Mouse (Mus musculus) forebrain, embryonic 16.5 days (tissue): ENCODE results near the gene Mtmr10. TPM values are rescaled to one million over a fixed set of nuclear protein-coding genes. Genes with fewer than 3 reads are reported as not detected.

Source experiments
- ATAC-seq: fragments of 200-750 bp; cut with Nextera tagmentation; 2 replicates; pipeline ENCODE4 v1.8.0; 2017; ENCODE audit warnings: mild to moderate bottlenecking, moderate library complexity
- H3K27ac ChIP-seq: fragments of 300-500 bp; sonication (generic); 2 replicates; pipeline ENCODE4 v1.5.1; 2014; ENCODE audit warnings: low read length, control low read depth
- H3K27me3 ChIP-seq: fragments of 300-500 bp; sonication (generic); replicated peaks from 2 replicates; pipeline ENCODE4 v1.6.1; 2014; ENCODE audit warnings: low read length; ENCODE audit not compliant: control insufficient read depth, insufficient read depth
- H3K36me3 ChIP-seq: fragments of 300-500 bp; sonication (generic); 2 replicates; pipeline ENCODE4 v1.6.1; 2014; ENCODE audit not compliant: control insufficient read depth, insufficient read depth
- H3K4me1 ChIP-seq: fragments of 300-500 bp; sonication (generic); replicated peaks from 2 replicates; pipeline ENCODE4 v1.6.1; 2014; ENCODE audit warnings: low read length; ENCODE audit not compliant: control insufficient read depth, insufficient read depth
- H3K4me2 ChIP-seq: fragments of 300-500 bp; sonication (generic); 2 replicates; pipeline ENCODE4 v1.6.1; 2014; ENCODE audit warnings: mild to moderate bottlenecking, low read length, control low read depth
- H3K4me3 ChIP-seq: fragments of 300-500 bp; sonication (generic); replicated peaks from 2 replicates; pipeline ENCODE4 v1.5.1; 2014; ENCODE audit warnings: mild to moderate bottlenecking, low read length, control low read depth
- H3K9ac ChIP-seq: fragments of 300-500 bp; sonication (generic); replicated peaks from 2 replicates; pipeline ENCODE4 v1.6.1; 2014; ENCODE audit warnings: low read depth, low read length, control low read depth
- H3K9me3 ChIP-seq: fragments of 300-500 bp; sonication (generic); 2 replicates; pipeline ENCODE4 v1.6.1; 2016; ENCODE audit warnings: low read length; ENCODE audit not compliant: control insufficient read depth
- WGBS: fragments of 180-500 bp; shearing (Covaris S2); extraction: QIAGEN DNeasy Blood & Tissue Kit; methylation state at CpG from one replicate; pipeline ENCODE4 v1.1.7; 2014; 5-methylcytosine and 5-hydroxymethylcytosine counted together
- polyA plus RNA-seq: library from polyadenylated mRNA; unstranded; fragments of >200 nt; fragmentation: Nextera tagmentation; extraction: Ambion mirVana; gene quantifications from 2 replicates; pipeline ENCODE4 v1.2.1, GENCODE M21; 2015

The Mtmr10 gene
- polyA plus RNA-seq, 1 experiment from 2014 or later = 8.8 TPM

DNA sequence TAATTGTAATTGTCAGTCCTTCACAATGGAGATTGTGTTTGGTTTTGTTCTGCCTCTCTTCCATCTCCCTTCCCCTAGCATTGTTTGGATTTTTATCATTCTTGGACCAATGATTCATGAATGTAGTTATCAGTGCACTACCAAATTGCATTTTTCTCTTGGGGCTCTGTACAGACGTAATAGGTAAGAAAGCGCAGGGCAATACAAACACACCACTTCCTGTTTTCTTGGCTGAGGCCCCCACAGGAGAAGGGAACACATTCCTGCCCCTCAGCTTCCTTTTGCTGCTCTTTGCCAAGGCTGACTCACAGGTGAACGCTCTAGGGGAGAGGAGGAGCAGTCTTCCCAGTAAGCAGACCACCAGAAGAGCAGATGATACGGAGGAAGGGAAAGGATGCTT lies 37.7 kb upstream of the Mtmr10 start:
- H3K4me1 ChIP-seq = no peaks in the 10 kb centered on the region
- no peak for ATAC-seq
- H3K27ac ChIP-seq = no peak overlapping the region
- H3K36me3 ChIP-seq = no peaks in the 10 kb centered on the region
- no peak overlapping the region for H3K4me2 ChIP-seq
- H3K9me3 ChIP-seq = no peaks in the 10 kb centered on the region
- H3K9ac ChIP-seq = no peak overlapping the region
- no peak overlapping the region for H3K4me3 ChIP-seq
- H3K27me3 ChIP-seq = no peaks in the 10 kb centered on the region
- 86% methylated on average over 4 of the region's 4 CpGs for WGBS

DNA sequence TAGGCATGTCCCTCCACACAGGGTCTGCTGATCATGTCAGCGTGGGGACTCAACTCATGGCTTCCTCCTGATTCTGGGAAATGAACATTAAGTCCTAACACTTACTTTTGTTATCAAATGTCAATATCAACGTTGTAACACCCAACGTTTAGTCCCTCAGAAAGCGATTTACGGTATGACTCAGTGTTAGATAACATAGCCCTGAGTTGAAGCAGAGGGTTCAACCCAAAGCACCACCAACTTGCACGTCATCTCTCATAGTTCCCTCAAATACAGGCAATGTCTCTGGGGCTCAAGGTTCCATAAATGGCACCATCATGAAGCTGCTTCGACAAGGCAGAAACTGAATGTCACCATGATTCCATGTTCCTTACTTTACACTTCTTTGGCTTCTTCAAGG lies 37.0 kb upstream of the Mtmr10 start:
- Histone ChIP-seq H3K36me3 (no peaks in the 10 kb centered on the region), H3K4me2 (no peak overlapping the region), H3K9me3 (no peaks in the 10 kb centered on the region), H3K27ac (no peak overlapping the region), H3K4me1 (no peaks in the 10 kb centered on the region), H3K4me3 (no peak overlapping the region), H3K27me3 (no peaks in the 10 kb centered on the region), H3K9ac (no peak overlapping the region)
- no peak for ATAC-seq
- 92% methylated on average over 7 of the region's 7 CpGs for WGBS

DNA sequence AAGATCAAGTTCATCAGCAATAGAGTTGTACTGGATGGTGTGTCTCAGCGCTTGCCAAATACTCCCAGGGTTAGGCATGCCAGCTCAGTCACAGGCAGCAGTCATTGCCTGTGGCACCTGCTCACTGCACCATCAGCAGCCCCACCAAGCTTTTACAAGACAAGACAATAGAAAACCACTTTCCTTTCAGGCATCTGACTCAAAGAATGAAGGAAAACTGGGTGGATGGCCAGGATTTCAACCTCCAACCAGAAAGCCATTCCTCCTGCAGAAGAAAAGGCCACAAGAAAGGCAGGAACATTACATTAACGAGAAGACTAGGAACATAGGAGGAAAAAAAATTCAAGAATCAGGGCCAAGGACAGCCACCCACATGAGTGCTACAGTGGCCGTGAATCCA lies 33.7 kb upstream of the Mtmr10 start:
- no peak overlapping the region for H3K4me2 ChIP-seq
- no peaks in the 10 kb centered on the region for H3K4me1 ChIP-seq
- WGBS = 85% methylated on average over 3 of the region's 3 CpGs
- no peaks in the 10 kb centered on the region for H3K36me3 ChIP-seq
- no peak for ATAC-seq
- no peak overlapping the region for H3K27ac ChIP-seq
- no peaks in the 10 kb centered on the region for H3K27me3 ChIP-seq
- H3K4me3 ChIP-seq = no peak overlapping the region
- no peaks in the 10 kb centered on the region for H3K9me3 ChIP-seq
- H3K9ac ChIP-seq = no peak overlapping the region

DNA sequence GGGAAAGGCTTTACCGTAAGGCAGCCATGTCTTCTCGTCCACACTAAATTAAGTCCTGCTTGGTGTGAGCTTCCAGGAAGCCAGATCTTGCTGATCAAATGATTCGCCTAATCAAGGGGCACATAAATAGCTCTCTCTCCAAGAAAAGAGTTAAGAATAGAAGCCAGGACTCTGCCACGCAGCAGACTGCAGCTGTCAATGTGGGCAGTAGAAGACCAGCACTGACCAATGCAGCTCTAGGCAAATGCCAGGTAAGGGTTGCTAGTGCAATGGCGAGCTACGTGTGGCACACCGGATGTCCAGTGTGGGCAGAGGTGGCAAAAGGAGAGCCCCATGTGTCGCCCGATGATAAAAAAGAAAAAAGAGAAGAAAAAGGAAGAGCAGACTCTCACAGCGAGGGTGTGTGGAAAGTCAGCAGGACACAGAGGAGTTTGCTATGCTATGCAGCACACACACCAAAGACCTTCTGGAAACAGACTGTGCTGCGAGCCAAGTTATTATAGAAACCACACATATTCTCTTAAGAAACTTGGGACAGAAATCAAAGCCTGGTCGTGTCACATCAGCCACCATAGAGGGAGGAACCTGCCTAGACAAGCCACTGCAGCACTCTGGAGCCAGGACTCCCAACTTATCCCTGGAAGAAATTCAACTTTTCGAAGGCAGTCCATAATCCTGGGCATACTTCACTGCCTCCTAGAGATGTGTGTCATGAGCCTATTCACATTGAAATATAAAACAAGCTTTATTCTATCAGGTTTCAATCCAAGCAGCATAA lies 21.8 kb upstream of the Mtmr10 start:
- H3K27ac ChIP-seq = no peak overlapping the region
- H3K9me3 ChIP-seq = no peaks in the 10 kb centered on the region
- H3K4me2 ChIP-seq = no peak overlapping the region
- no peak overlapping the region for H3K4me3 ChIP-seq
- ATAC-seq = no peak
- peaks cover 4% of the 10 kb centered on the region; the same call in 1 of the 2 replicates for H3K27me3 ChIP-seq
- no peaks in the 10 kb centered on the region for H3K36me3 ChIP-seq
- 83% methylated on average over 13 of the region's 13 CpGs for WGBS
- no peaks in the 10 kb centered on the region for H3K4me1 ChIP-seq
- H3K9ac ChIP-seq = no peak overlapping the region

DNA sequence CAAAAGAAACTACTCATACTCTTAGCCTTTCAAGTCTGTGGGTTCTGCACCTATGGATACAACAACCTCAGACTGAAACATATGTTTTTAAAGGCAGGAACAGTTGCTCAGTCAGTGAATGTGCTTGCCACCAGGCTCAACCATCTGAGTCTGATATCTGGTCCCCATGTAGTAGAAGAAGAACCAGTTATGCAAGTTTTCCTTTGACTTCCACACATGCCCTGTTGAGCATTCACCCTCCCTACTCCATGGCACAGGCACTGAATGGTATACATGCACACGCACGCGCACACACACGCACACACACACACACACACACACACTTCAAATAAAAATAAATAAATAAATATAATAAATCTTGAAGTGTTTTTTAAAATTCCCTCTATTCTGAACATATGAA lies 20.9 kb upstream of the Mtmr10 start:
- Histone ChIP-seq H3K4me3 (no peak overlapping the region), H3K36me3 (no peaks in the 10 kb centered on the region), H3K9me3 (no peaks in the 10 kb centered on the region), H3K27ac (no peak overlapping the region), H3K4me2 (no peak overlapping the region), H3K27me3 (peaks cover 4% of the 10 kb centered on the region; the same call in 1 of the 2 replicates), H3K9ac (no peak overlapping the region), H3K4me1 (no peaks in the 10 kb centered on the region)
- 94% methylated on average over 4 of the region's 4 CpGs for WGBS
- no peak for ATAC-seq

DNA sequence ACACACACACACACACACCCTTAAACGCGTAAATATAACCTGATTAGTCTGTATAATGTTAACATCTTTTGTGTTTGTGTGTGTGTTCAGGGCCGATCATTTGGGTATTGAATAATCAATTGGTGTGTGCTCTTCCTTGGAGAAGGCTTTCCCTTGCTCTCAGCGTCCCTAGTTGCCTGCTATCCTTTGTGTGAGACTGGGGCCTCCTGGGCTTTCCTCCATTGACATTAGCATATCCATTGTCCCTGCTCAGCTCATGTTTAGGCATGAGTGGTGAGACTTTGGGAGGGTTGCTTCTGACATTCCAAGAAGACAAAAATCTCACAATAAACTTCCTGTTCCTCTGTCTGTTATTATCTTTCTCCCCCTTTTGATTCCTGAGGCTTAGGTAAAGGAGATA lies 15.5 kb upstream of the Mtmr10 start:
- Histone ChIP-seq H3K27ac (peak overlapping the region; percentile 9; the same call in 1 of the 2 replicates), H3K4me1 (0 out of 2 replicates have a peak, but pooled peaks cover 2% of the 10 kb centered on the region), H3K4me2 (no peak overlapping the region), H3K36me3 (no peaks in the 10 kb centered on the region), H3K4me3 (no peak overlapping the region), H3K9ac (no peak overlapping the region), H3K27me3 (peaks cover 4% of the 10 kb centered on the region; the same call in 1 of the 2 replicates), H3K9me3 (no peaks in the 10 kb centered on the region)
- ATAC-seq = peak; percentile 96
- 5% methylated on average over 4 of the region's 4 CpGs for WGBS

DNA sequence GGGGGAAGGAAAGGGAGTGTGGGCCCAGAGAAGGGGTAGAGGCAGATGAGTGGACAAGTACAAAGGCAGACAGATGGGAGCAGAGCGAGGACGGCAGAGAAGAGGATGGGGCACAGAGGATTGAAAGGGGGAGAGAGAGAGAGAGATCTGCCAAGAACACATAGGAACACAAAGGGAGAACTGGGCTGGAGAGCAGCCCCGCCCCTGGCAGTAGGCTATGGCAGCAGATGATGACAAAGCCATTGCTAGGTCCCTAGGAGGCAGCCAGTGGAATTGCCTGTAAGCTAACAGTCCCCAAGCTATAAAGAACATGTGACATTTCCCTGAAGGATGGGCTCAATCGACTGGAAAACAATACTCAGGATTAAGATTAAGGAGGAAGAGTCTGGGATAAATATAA lies 11.9 kb upstream of the Mtmr10 start:
- Histone ChIP-seq H3K27me3 (no peaks in the 10 kb centered on the region), H3K4me1 (0 out of 2 replicates have a peak, but pooled peaks cover 2% of the 10 kb centered on the region), H3K4me3 (no peak overlapping the region), H3K4me2 (no peak overlapping the region), H3K9ac (no peak overlapping the region), H3K27ac (no peak overlapping the region), H3K9me3 (no peaks in the 10 kb centered on the region), H3K36me3 (no peaks in the 10 kb centered on the region)
- ATAC-seq = no peak
- WGBS = 46% methylated on average over 4 of the region's 4 CpGs

DNA sequence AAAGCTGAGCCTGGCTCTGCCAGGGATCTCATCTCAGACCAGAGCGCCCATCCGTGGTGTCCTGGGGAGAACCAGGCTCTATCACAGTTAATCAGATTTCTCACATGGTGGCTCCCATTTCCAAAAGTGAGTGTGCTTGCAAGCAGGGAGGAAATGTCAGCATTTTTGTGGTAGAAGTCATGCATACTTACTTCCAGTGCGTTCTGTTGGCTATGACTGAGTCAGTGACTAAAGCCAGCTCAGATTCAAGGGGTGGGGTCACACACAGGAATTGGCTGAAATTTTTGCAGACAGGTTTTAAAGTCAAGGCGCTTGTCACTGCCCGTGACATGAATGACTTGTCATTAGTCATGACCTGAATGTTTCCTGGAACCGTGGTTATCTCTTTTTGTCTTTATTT lies 10.5 kb upstream of the Mtmr10 start:
- Histone ChIP-seq H3K9me3 (no peaks in the 10 kb centered on the region), H3K4me2 (no peak overlapping the region), H3K36me3 (no peaks in the 10 kb centered on the region), H3K4me3 (no peak overlapping the region), H3K27ac (no peak overlapping the region), H3K9ac (no peak overlapping the region), H3K4me1 (0 out of 2 replicates have a peak, but pooled peaks cover 2% of the 10 kb centered on the region), H3K27me3 (no peaks in the 10 kb centered on the region)
- WGBS = 61% methylated on average over 6 of the region's 6 CpGs
- no peak for ATAC-seq

DNA sequence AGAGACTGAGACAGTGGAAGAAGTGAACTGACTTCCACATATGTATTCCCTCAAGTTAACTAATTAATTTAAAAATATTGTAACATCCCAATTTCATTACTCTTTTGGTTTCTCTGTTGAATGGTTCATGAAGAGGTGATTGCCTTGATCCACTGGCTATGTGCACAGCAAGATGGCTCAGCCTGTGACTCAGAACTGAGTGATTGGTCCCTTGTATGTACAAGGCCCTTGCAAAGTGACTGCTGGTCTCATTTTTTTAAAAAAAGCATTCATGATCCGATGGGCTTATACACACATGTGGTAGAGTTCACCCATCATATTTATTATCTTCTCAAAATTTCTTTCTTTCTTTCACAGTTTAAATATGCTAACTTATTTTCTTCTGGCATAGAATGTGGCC lies 8.9 kb upstream of the Mtmr10 start:
- 93% methylated on average over 1 of the region's 1 CpGs for WGBS
- Histone ChIP-seq H3K4me1 (no peaks in the 10 kb centered on the region), H3K4me3 (no peak overlapping the region), H3K4me2 (no peak overlapping the region), H3K27ac (no peak overlapping the region), H3K27me3 (no peaks in the 10 kb centered on the region), H3K9me3 (no peaks in the 10 kb centered on the region), H3K9ac (no peak overlapping the region), H3K36me3 (no peaks in the 10 kb centered on the region)
- ATAC-seq = no peak
